Mouse (Mus musculus): ENCODE data around the gene Naaladl2. TPM values are rescaled to one million over a fixed set of nuclear protein-coding genes. Genes with fewer than 3 reads are reported as not detected.

The Naaladl2 gene
- polyA plus RNA-seq (2012; rRNA removed), result 0.14 and 0.17 TPM in 2 replicates

GRCm38 (mm10) chr3:25143555-25144311 lies at the start of gene Naaladl2:
Naaladl2 (minus strand) TSS chr3:25144261.

